13 mouse cellular contexts compared by ENCODE assay signal in genomic region chr10:37249511-37249910, GRCm38 (mm10).
A peak's percentile ranks its signal among the peaks of the same experiment; 100 is the strongest.
DNase-seq lines count a peak whose midpoint lies in the region; ATAC-seq and TF ChIP-seq lines count a peak whose summit lies in the region.
"Had no signal": no experiment of that assay in that cellular context is flagged by ENCODE, and none has a peak within 500 bp of the region (broad histone marks: within the 10 kb centered on the region; RNA-seq: fewer than 3 reads in every experiment).

No protein-coding gene starts in this region.

- TF ChIP-seq POLR2A in CH12.LX (IDR thresholded peaks at IDR 0.05; ENCODE audit: low read depth, low read length) = no peak

- no peak for TF ChIP-seq RAD21 in CH12.LX (IDR thresholded peaks at IDR 0.05; ENCODE audit: low read depth, low read length)

- TF ChIP-seq EP300 in CH12.LX (IDR thresholded peaks at IDR 0.05; ENCODE audit: low read length) = no peak

- H3K79me2 ChIP-seq in CH12.LX (replicated peaks; ENCODE audit: control insufficient read depth, extremely low read depth, insufficient read depth, poor library complexity, severe bottlenecking) = no peaks in the 10 kb centered on the region

- no peak overlapping the region for H3K9ac ChIP-seq in kidney, embryonic 16.5 days (replicated peaks; ENCODE audit: low read length)
- H3K9ac ChIP-seq in CH12.LX (ENCODE audit: insufficient read depth, low read depth) = peak overlapping the region; percentile 27; the same call in 1 of the 2 replicates
- no peak overlapping the region for H3K9ac ChIP-seq in embryonic facial prominence, embryonic 13.5 days
- no peak overlapping the region for H3K9ac ChIP-seq in limb, embryonic 15.5 days
- H3K9ac ChIP-seq: hindbrain, embryonic 15.5 days; liver, embryonic 13.5 days had no signal

- H3K9me3 ChIP-seq in kidney, embryonic 16.5 days (ENCODE audit: low read length) = no peaks in the 10 kb centered on the region
- H3K9me3 ChIP-seq in CH12.LX (replicated peaks; ENCODE audit: low read length) = no peaks in the 10 kb centered on the region
- H3K9me3 ChIP-seq in embryonic facial prominence, embryonic 13.5 days = no peaks in the 10 kb centered on the region
- H3K9me3 ChIP-seq in limb, embryonic 15.5 days = no peaks in the 10 kb centered on the region
- H3K9me3 ChIP-seq: hindbrain, embryonic 15.5 days; liver, embryonic 13.5 days had no signal

- WGBS in kidney, embryonic 16.5 days = 66% methylated on average over 4 of the region's 4 CpGs
- 74% methylated on average over 4 of the region's 4 CpGs for WGBS in embryonic facial prominence, embryonic 13.5 days
- WGBS in limb, embryonic 15.5 days = 54% methylated on average over 4 of the region's 4 CpGs

- H3K27me3 ChIP-seq in kidney, embryonic 16.5 days (ENCODE audit: insufficient read depth, low read length) = no peaks in the 10 kb centered on the region
- H3K27me3 ChIP-seq in CH12.LX (replicated peaks) = no peaks in the 10 kb centered on the region
- H3K27me3 ChIP-seq in embryonic facial prominence, embryonic 13.5 days = no peaks in the 10 kb centered on the region
- no peaks in the 10 kb centered on the region for H3K27me3 ChIP-seq in limb, embryonic 15.5 days
- H3K27me3 ChIP-seq: hindbrain, embryonic 15.5 days; liver, embryonic 13.5 days had no signal

- in situ Hi-C loops in CH12.LX (cut with MboI; ENCODE audit: low pct_ligation_motif_present, low pct_unique_long_range_greater_than_20kb, low sequenced_read_pairs) = loop anchor here (5.0 kb wide), 1 partner anchor 73 kb away; no protein-coding TSS in a partner anchor

- TF ChIP-seq CTCF in CH12.LX (conservative IDR thresholded peaks at IDR 0.05 in 1 of 2, IDR thresholded peaks at IDR 0.05 in 1 of 2; ENCODE audit: low read depth in 2 of 2, low read length in 2 of 2) = no peak

- peaks cover 12% of the 10 kb centered on the region; the same call in 1 of the 2 replicates for H3K4me1 ChIP-seq in kidney, embryonic 16.5 days (ENCODE audit: insufficient read depth, low read length)
- H3K4me1 ChIP-seq in CH12.LX (ENCODE audit: control insufficient read depth in 1 of 2, insufficient read depth in 2 of 2) = peaks cover 13 to 22% of the 10 kb centered on the region in 2 experiments
- peaks cover 14% of the 10 kb centered on the region for H3K4me1 ChIP-seq in embryonic facial prominence, embryonic 13.5 days
- peaks cover 12% of the 10 kb centered on the region for H3K4me1 ChIP-seq in limb, embryonic 15.5 days
- H3K4me1 ChIP-seq: hindbrain, embryonic 15.5 days; liver, embryonic 13.5 days had no signal

- H3K4me3 ChIP-seq in kidney, embryonic 16.5 days (ENCODE audit: low read length) = no peak overlapping the region
- peak overlapping the region in 1 of 3 experiments; percentile 31 for H3K4me3 ChIP-seq in CH12.LX (replicated peaks in 1 of 3; ENCODE audit: low read depth in 2 of 3, low read length in 2 of 3, poor library complexity in 1 of 3)
- H3K4me3 ChIP-seq in embryonic facial prominence, embryonic 13.5 days = no peak overlapping the region
- no peak overlapping the region for H3K4me3 ChIP-seq in limb, embryonic 15.5 days
- H3K4me3 ChIP-seq: hindbrain, embryonic 15.5 days; liver, embryonic 13.5 days had no signal

- DNase-seq in kidney, postnatal 10 days = no peak
- DNase-seq in CH12.LX (ENCODE audit: extremely low read depth) = peak; percentile 53
- DNase-seq in right cerebral cortex, adult 2 months (ENCODE audit: low spot score in 2 of 2) = no peak
- DNase-seq in gastrocnemius, adult 18-20 months (ENCODE audit: low spot score) = no peak
- DNase-seq: adrenal gland, postnatal 10 days; cerebellum, postnatal 36 days; gastrocnemius, postnatal 36 days; liver, embryonic 13.5 days had no signal

- H3K36me3 ChIP-seq in kidney, embryonic 16.5 days (ENCODE audit: insufficient read depth, low read length) = no peaks in the 10 kb centered on the region
- no peaks in the 10 kb centered on the region for H3K36me3 ChIP-seq in CH12.LX (replicated peaks in 1 of 2; ENCODE audit: control insufficient read depth in 1 of 2, insufficient read depth in 1 of 2, low read length in 1 of 2)
- no peaks in the 10 kb centered on the region for H3K36me3 ChIP-seq in embryonic facial prominence, embryonic 13.5 days
- no peaks in the 10 kb centered on the region for H3K36me3 ChIP-seq in limb, embryonic 15.5 days
- H3K36me3 ChIP-seq: hindbrain, embryonic 15.5 days; liver, embryonic 13.5 days had no signal

- H3K4me2 ChIP-seq in kidney, embryonic 16.5 days (replicated peaks; ENCODE audit: low read depth, low read length) = no peak overlapping the region
- H3K4me2 ChIP-seq in CH12.LX (ENCODE audit: insufficient read depth, low read depth, poor library complexity, severe bottlenecking) = 0 out of 2 replicates have a peak overlapping the region, but pooled peaks have one; percentile 29
- no peak overlapping the region for H3K4me2 ChIP-seq in embryonic facial prominence, embryonic 13.5 days
- H3K4me2 ChIP-seq in limb, embryonic 15.5 days = no peak overlapping the region
- H3K4me2 ChIP-seq: hindbrain, embryonic 15.5 days; liver, embryonic 13.5 days had no signal

- dilution Hi-C loops in CH12.LX (cut with MboI; ENCODE audit: extremely low pct_ligation_motif_present, extremely low pct_unique_long_range_greater_than_20kb, low sequenced_read_pairs) = no loop called here

- ATAC-seq in kidney, embryonic 16.5 days (ENCODE audit: low FRiP score, low TSS enrichment) = no peak
- no peak for ATAC-seq in embryonic facial prominence, embryonic 13.5 days (ENCODE audit: insufficient number of reproducible peaks, insufficient read depth, low FRiP score, low TSS enrichment, low read depth)
- no peak for ATAC-seq in limb, embryonic 15.5 days (ENCODE audit: insufficient number of reproducible peaks, low FRiP score, low TSS enrichment, low read depth)
- no peak for ATAC-seq in CD4-positive, CD25-positive, alpha-beta regulatory T cell, adult 4 months

- H3K27ac ChIP-seq in kidney, embryonic 16.5 days (ENCODE audit: low read length) = peak overlapping the region; percentile 71; the same call in 1 of the 2 replicates
- peak overlapping the region; percentile 72 for H3K27ac ChIP-seq in CH12.LX (ENCODE audit: insufficient read depth, low read depth)
- peak overlapping the region; percentile 33; the same call in 1 of the 2 replicates for H3K27ac ChIP-seq in embryonic facial prominence, embryonic 13.5 days
- H3K27ac ChIP-seq in limb, embryonic 15.5 days = peak overlapping the region; percentile 38; the same call in 1 of the 2 replicates
- H3K27ac ChIP-seq: hindbrain, embryonic 15.5 days; liver, embryonic 13.5 days had no signal

TF ChIP-seq in CH12.LX, 34 proteins besides CTCF, POLR2A, EP300 and RAD21:
- TF ChIP-seq CHD1 (IDR thresholded peaks at IDR 0.05; ENCODE audit: low read depth, low read length) (0 out of 2 replicates have a peak, but pooled peaks have one; percentile 71), JUND (conservative IDR thresholded peaks at IDR 0.05; ENCODE audit: low read depth, low read length) (no peak), IRF4 (IDR thresholded peaks at IDR 0.05; ENCODE audit: low read depth, low read length) (peak; percentile 28; the same call in 1 of the 2 replicates)
TF ChIP-seq in CH12.LX: peak in this region for 2.
